Mouse (Mus musculus) limb, embryonic 11.5 days (tissue): Measurements from ENCODE around the gene Bcl10. TPM values are rescaled to one million over a fixed set of nuclear protein-coding genes. Genes with fewer than 3 reads are reported as not detected.
A peak's percentile ranks its signal among the peaks of the same experiment; 100 is the strongest.

ENCODE experiments used
- ATAC-seq: fragments of 200-750 bp; cut with Nextera tagmentation; 2 replicates; pipeline ENCODE4 v1.8.0; 2017; ENCODE audit warnings: low read depth; ENCODE audit not compliant: insufficient number of reproducible peaks, low FRiP score, low TSS enrichment
- DNase-seq: peaks from one replicate; pipeline ENCODE4 v3.0.0-alpha.2; 2015; ENCODE audit warnings: low spot score
- H3K27ac ChIP-seq: fragments of 300-500 bp; sonication (generic); replicated peaks from 2 replicates; pipeline ENCODE4 v1.5.1; 2014; ENCODE audit warnings: low read depth, mild to moderate bottlenecking, low read length
- H3K27me3 ChIP-seq: fragments of 300-500 bp; sonication (generic); 2 replicates; pipeline ENCODE4 v1.6.1; 2014; ENCODE audit warnings: mild to moderate bottlenecking, low read length, mixed read lengths; ENCODE audit not compliant: control insufficient read depth, insufficient read depth
- H3K36me3 ChIP-seq: fragments of 300-500 bp; sonication (generic); 2 replicates; pipeline ENCODE4 v1.6.1; 2014; ENCODE audit warnings: mild to moderate bottlenecking, low read length, moderate library complexity, mixed read lengths; ENCODE audit not compliant: control insufficient read depth, insufficient read depth
- H3K4me1 ChIP-seq: fragments of 300-500 bp; sonication (generic); 2 replicates; pipeline ENCODE4 v1.6.1; 2014; ENCODE audit warnings: low read length, mixed read lengths; ENCODE audit not compliant: control insufficient read depth, insufficient read depth
- H3K4me2 ChIP-seq: fragments of 300-500 bp; sonication (generic); 2 replicates; pipeline ENCODE4 v1.6.1; 2014; ENCODE audit warnings: low read depth, mild to moderate bottlenecking, moderate library complexity; ENCODE audit not compliant: severe bottlenecking
- H3K4me3 ChIP-seq: fragments of 300-500 bp; sonication (generic); 2 replicates; pipeline ENCODE4 v1.5.1; 2014; ENCODE audit warnings: low read depth, low read length
- H3K9ac ChIP-seq: fragments of 300-500 bp; sonication (generic); 2 replicates; pipeline ENCODE4 v1.6.1; 2014; ENCODE audit warnings: mild to moderate bottlenecking, low read length
- H3K9me3 ChIP-seq: fragments of 300-500 bp; sonication (generic); 2 replicates; pipeline ENCODE4 v1.6.1; 2016; ENCODE audit warnings: low read length; ENCODE audit not compliant: control insufficient read depth
- WGBS: fragments of 180-500 bp; shearing (Covaris S2); extraction: QIAGEN DNeasy Blood & Tissue Kit; methylation state at CpG from one replicate; pipeline ENCODE4 v1.1.7; 2014; 5-methylcytosine and 5-hydroxymethylcytosine counted together
- polyA plus RNA-seq: library from polyadenylated mRNA; unstranded; fragments of >200 nt; fragmentation: Nextera tagmentation; extraction: Ambion mirVana; gene quantifications from 2 replicates; pipeline ENCODE4 v1.2.1, GENCODE M21; 2014

Gene Bcl10
- polyA plus RNA-seq, 1 experiment from 2014 or later, result 54.7 TPM

- 57% methylated on average over 3 of the region's 3 CpGs for WGBS
- 0 out of 2 replicates have a peak overlapping the region, but pooled peaks have one; percentile 70 for H3K27ac ChIP-seq
- H3K9me3 ChIP-seq, result no peaks in the 10 kb centered on the region
- H3K9ac ChIP-seq, result no peak overlapping the region
- H3K27me3 ChIP-seq, result no peaks in the 10 kb centered on the region
- no peak overlapping the region for H3K4me3 ChIP-seq
- H3K4me2 ChIP-seq, result no peak overlapping the region
- peaks cover 4% of the 10 kb centered on the region for H3K4me1 ChIP-seq
- DNase-seq (no peak), ATAC-seq (no peak)
- H3K36me3 ChIP-seq, result no peaks in the 10 kb centered on the region
Observed at GRCm38 (mm10) chr3:145922971-145923370, 367 bp downstream of the Bcl10 start.

GRCm38 (mm10) chr3:145923874-145924577, 1.4 kb downstream of the Bcl10 start:
- under 1% methylated on average over 58 of the region's 58 CpGs for WGBS
- H3K4me2 ChIP-seq, result peak overlapping the region; percentile 46
- H3K36me3 ChIP-seq, result no peaks in the 10 kb centered on the region
- ATAC-seq (peak; percentile 100), DNase-seq (peak; percentile 99)
- H3K9ac ChIP-seq, result peak overlapping the region; percentile 83
- peak overlapping the region; percentile 86 for H3K4me3 ChIP-seq
- peak overlapping the region; percentile 82 for H3K27ac ChIP-seq
- no peaks in the 10 kb centered on the region for H3K27me3 ChIP-seq
- no peaks in the 10 kb centered on the region for H3K9me3 ChIP-seq
- peaks cover 4% of the 10 kb centered on the region for H3K4me1 ChIP-seq

GRCm38 (mm10) chr3:145924649-145925337, 2.2 kb downstream of the Bcl10 start:
- DNase-seq, result peak; percentile 65
- H3K4me2 ChIP-seq, result peak overlapping the region; percentile 46
- H3K9ac ChIP-seq, result peak overlapping the region; percentile 83
- no peaks in the 10 kb centered on the region for H3K27me3 ChIP-seq
- H3K4me3 ChIP-seq, result peak overlapping the region; percentile 86
- H3K27ac ChIP-seq, result peak overlapping the region; percentile 82
- WGBS, result 4% methylated on average over 38 of the region's 39 CpGs
- H3K4me1 ChIP-seq, result peaks cover 7% of the 10 kb centered on the region
- peak; percentile 4; the same call in 1 of the 2 replicates for ATAC-seq
- no peaks in the 10 kb centered on the region for H3K36me3 ChIP-seq
- no peaks in the 10 kb centered on the region for H3K9me3 ChIP-seq

- Histone ChIP-seq H3K4me2 (peak overlapping the region; percentile 46), H3K4me1 (peaks cover 7% of the 10 kb centered on the region), H3K4me3 (peak overlapping the region; percentile 86), H3K9me3 (no peaks in the 10 kb centered on the region), H3K27me3 (no peaks in the 10 kb centered on the region), H3K9ac (no peak overlapping the region), H3K27ac (no peak overlapping the region), H3K36me3 (no peaks in the 10 kb centered on the region)
- WGBS, result 74% methylated on average over 5 of the region's 5 CpGs
- DNase-seq, result no peak
- no peak for ATAC-seq
Observed at GRCm38 (mm10) chr3:145925506-145925905, 2.9 kb downstream of the Bcl10 start.

GRCm38 (mm10) chr3:145929525-145930400, 7.2 kb downstream of the Bcl10 start:
- Histone ChIP-seq H3K27ac (no peak overlapping the region), H3K4me3 (no peak overlapping the region), H3K4me2 (no peak overlapping the region), H3K9ac (no peak overlapping the region), H3K36me3 (peaks cover 6% of the 10 kb centered on the region), H3K27me3 (no peaks in the 10 kb centered on the region), H3K9me3 (no peaks in the 10 kb centered on the region), H3K4me1 (peaks cover 7% of the 10 kb centered on the region)
- 26% methylated on average over 7 of the region's 7 CpGs for WGBS
- ATAC-seq (no peak), DNase-seq (peak; percentile 31)

GRCm38 (mm10) chr3:145933845-145934244, 11.2 kb downstream of the Bcl10 start:
- Histone ChIP-seq H3K4me2 (no peak overlapping the region), H3K4me1 (peaks cover 4% of the 10 kb centered on the region), H3K4me3 (no peak overlapping the region), H3K9me3 (no peaks in the 10 kb centered on the region), H3K27me3 (no peaks in the 10 kb centered on the region), H3K36me3 (peaks cover 6% of the 10 kb centered on the region), H3K9ac (no peak overlapping the region), H3K27ac (no peak overlapping the region)
- DNase-seq, result no peak
- WGBS, result 78% methylated on average over 9 of the region's 9 CpGs
- no peak for ATAC-seq

GRCm38 (mm10) chr3:145937505-145938404, 15.2 kb downstream of the Bcl10 start, which contains the start of gene 2410004B18Rik:
Gene 2410004B18Rik (plus strand): TSS chr3:145938014.
- Histone ChIP-seq H3K9me3 (no peaks in the 10 kb centered on the region), H3K27me3 (no peaks in the 10 kb centered on the region), H3K36me3 (peaks cover 4% of the 10 kb centered on the region), H3K4me1 (peaks cover 5% of the 10 kb centered on the region), H3K4me2 (peak within 1 kb of the TSS; percentile 68), H3K4me3 (peak within 1 kb of the TSS; percentile 94), H3K27ac (no peak within 1 kb of the TSS), H3K9ac (peak within 1 kb of the TSS; percentile 87)
- WGBS, result 2% methylated on average over 56 of the region's 70 CpGs
- ATAC-seq (peak; percentile 91), DNase-seq (peak; percentile 98)
